Comparison of ENCODE assay signal across 26 mouse cellular contexts in the genomic region with DNA sequence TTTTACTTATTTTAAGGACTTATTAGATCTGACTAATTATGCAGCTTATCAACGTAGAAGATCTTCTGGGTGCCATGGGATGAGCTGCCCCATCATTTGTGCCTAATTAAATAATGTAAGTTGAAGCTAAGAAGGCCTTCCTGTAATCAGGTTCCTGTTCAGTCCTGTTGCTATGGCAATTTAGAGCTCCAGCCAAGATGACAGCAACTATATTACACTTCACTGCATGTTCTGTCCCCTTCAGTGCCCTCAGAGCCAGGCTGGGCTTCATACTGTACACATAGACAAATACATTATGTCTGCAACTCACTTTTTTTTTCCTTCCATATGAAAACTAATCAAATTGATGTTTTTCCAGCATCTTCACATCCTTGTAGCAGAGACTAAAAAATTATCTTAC. TPM values are rescaled to one million over a fixed set of nuclear protein-coding genes. Genes with fewer than 3 reads are reported as not detected.
DNase-seq lines count a peak whose midpoint lies in the region; ATAC-seq and TF ChIP-seq lines count a peak whose summit lies in the region.
"Had no signal": no experiment of that assay in that cellular context is flagged by ENCODE, and none has a peak within 500 bp of the region (broad histone marks: within the 10 kb centered on the region; RNA-seq: fewer than 3 reads in every experiment).

No protein-coding gene starts in this region.

- peaks cover 14% of the 10 kb centered on the region for H3K4me1 ChIP-seq in hindbrain, embryonic 14.5 days (replicated peaks; ENCODE audit: control insufficient read depth, insufficient read depth, low read length)
- no peaks in the 10 kb centered on the region for H3K4me1 ChIP-seq in hindbrain, embryonic 11.5 days (replicated peaks; ENCODE audit: control insufficient read depth, insufficient read depth, low read length)
- H3K4me1 ChIP-seq in midbrain, postnatal 0 days (ENCODE audit: insufficient read depth, low read length): peaks cover 3% of the 10 kb centered on the region; the same call in 1 of the 2 replicates
- H3K4me1 ChIP-seq in midbrain, embryonic 13.5 days (replicated peaks): peaks cover 24% of the 10 kb centered on the region
- H3K4me1 ChIP-seq: kidney, embryonic 15.5 days; liver, embryonic 13.5 days had no signal

- peak; percentile 26 to 36 for DNase-seq in cerebellum, postnatal 10 days
- DNase-seq in cerebellum, postnatal 4 days (ENCODE audit: low spot score in 2 of 2): no peak
- DNase-seq in hindbrain, embryonic 14.5 days (ENCODE audit: low spot score): no peak
- no peak for DNase-seq in hindbrain, embryonic 11.5 days (ENCODE audit: low spot score)
- peak; percentile 64 for DNase-seq in midbrain, postnatal 0 days (ENCODE audit: low spot score)
- peak; percentile 70 for DNase-seq in retina, postnatal 1 day
- DNase-seq in kidney, postnatal 14 days: no peak
- DNase-seq: adrenal gland, postnatal 10 days; cerebellum, adult 18-20 months; cerebellum, postnatal 14 days; gastrocnemius, postnatal 10 days; kidney, postnatal 36 days; layer of hippocampus, postnatal 36 days; left cerebral cortex, postnatal 4 days; liver, embryonic 13.5 days; lung, adult 2 months; lung, postnatal 10 days; right cerebral cortex, adult 18-20 months; spleen, adult 18-20 months; thymus, postnatal 25 days had no signal

- H3K9ac ChIP-seq in hindbrain, embryonic 14.5 days: no peak overlapping the region
- no peak overlapping the region for H3K9ac ChIP-seq in hindbrain, embryonic 11.5 days (ENCODE audit: low read depth, low read length)
- H3K9ac ChIP-seq in midbrain, postnatal 0 days (replicated peaks; ENCODE audit: low read length, poor library complexity, severe bottlenecking): no peak overlapping the region
- no peak overlapping the region for H3K9ac ChIP-seq in midbrain, embryonic 13.5 days (replicated peaks)
- H3K9ac ChIP-seq: kidney, embryonic 15.5 days; liver, embryonic 13.5 days; neural tube, embryonic 15.5 days had no signal

- H3K9me3 ChIP-seq in hindbrain, embryonic 14.5 days (ENCODE audit: control insufficient read depth, low read length): no peaks in the 10 kb centered on the region
- H3K9me3 ChIP-seq in hindbrain, embryonic 11.5 days (ENCODE audit: control insufficient read depth, low read length): no peaks in the 10 kb centered on the region
- no peaks in the 10 kb centered on the region for H3K9me3 ChIP-seq in midbrain, postnatal 0 days (ENCODE audit: low read length)
- no peaks in the 10 kb centered on the region for H3K9me3 ChIP-seq in midbrain, embryonic 13.5 days
- H3K9me3 ChIP-seq: kidney, embryonic 15.5 days; liver, embryonic 13.5 days; neural tube, embryonic 15.5 days had no signal

- no peaks in the 10 kb centered on the region for H3K36me3 ChIP-seq in hindbrain, embryonic 14.5 days (replicated peaks; ENCODE audit: control insufficient read depth, insufficient read depth)
- H3K36me3 ChIP-seq in hindbrain, embryonic 11.5 days (ENCODE audit: control insufficient read depth, insufficient read depth, low read length): no peaks in the 10 kb centered on the region
- no peaks in the 10 kb centered on the region for H3K36me3 ChIP-seq in midbrain, postnatal 0 days (ENCODE audit: insufficient read depth, low read length)
- no peaks in the 10 kb centered on the region for H3K36me3 ChIP-seq in midbrain, embryonic 13.5 days
- H3K36me3 ChIP-seq: kidney, embryonic 15.5 days; liver, embryonic 13.5 days; neural tube, embryonic 15.5 days had no signal

- no peak overlapping the region for H3K27ac ChIP-seq in hindbrain, embryonic 14.5 days
- H3K27ac ChIP-seq in hindbrain, embryonic 11.5 days (ENCODE audit: low read depth, low read length): no peak overlapping the region
- H3K27ac ChIP-seq in midbrain, postnatal 0 days (ENCODE audit: low read depth, low read length): no peak overlapping the region
- H3K27ac ChIP-seq in midbrain, embryonic 13.5 days: no peak overlapping the region
- H3K27ac ChIP-seq: kidney, embryonic 15.5 days; liver, embryonic 13.5 days; neural tube, embryonic 15.5 days had no signal

- H3K4me2 ChIP-seq in hindbrain, embryonic 14.5 days (replicated peaks): no peak overlapping the region
- H3K4me2 ChIP-seq in hindbrain, embryonic 11.5 days (replicated peaks; ENCODE audit: low read depth, low read length): no peak overlapping the region
- no peak overlapping the region for H3K4me2 ChIP-seq in midbrain, postnatal 0 days (ENCODE audit: low read depth, low read length, poor library complexity, severe bottlenecking)
- H3K4me2 ChIP-seq in midbrain, embryonic 13.5 days (replicated peaks): no peak overlapping the region
- H3K4me2 ChIP-seq: kidney, embryonic 15.5 days; liver, embryonic 13.5 days; neural tube, embryonic 15.5 days had no signal

- ATAC-seq in hindbrain, embryonic 14.5 days (ENCODE audit: low FRiP score): 0 out of 2 replicates have a peak, but pooled peaks have one; percentile 8
- ATAC-seq in hindbrain, embryonic 11.5 days (ENCODE audit: low FRiP score): no peak
- 0 out of 2 replicates have a peak, but pooled peaks have one; percentile 63 for ATAC-seq in midbrain, postnatal 0 days (ENCODE audit: low FRiP score)
- ATAC-seq in midbrain, embryonic 13.5 days: no peak
- ATAC-seq: intestine, postnatal 0 days; Patski had no signal

- no peak for TF ChIP-seq CTCF in midbrain, postnatal 0 days (IDR thresholded peaks at IDR 0.05)

- WGBS in hindbrain, embryonic 14.5 days: 46% methylated on average over 1 of the region's 1 CpGs
- 71% methylated on average over 1 of the region's 1 CpGs for WGBS in hindbrain, embryonic 11.5 days
- WGBS in midbrain, postnatal 0 days: 22% methylated on average over 1 of the region's 1 CpGs
- 43% methylated on average over 1 of the region's 1 CpGs for WGBS in midbrain, embryonic 13.5 days

- no peaks in the 10 kb centered on the region for H3K27me3 ChIP-seq in hindbrain, embryonic 14.5 days (ENCODE audit: control insufficient read depth, insufficient read depth, low read length)
- no peaks in the 10 kb centered on the region for H3K27me3 ChIP-seq in hindbrain, embryonic 11.5 days (ENCODE audit: control insufficient read depth, insufficient read depth, low read length)
- H3K27me3 ChIP-seq in midbrain, postnatal 0 days (ENCODE audit: insufficient read depth, low read length): no peaks in the 10 kb centered on the region
- no peaks in the 10 kb centered on the region for H3K27me3 ChIP-seq in midbrain, embryonic 13.5 days
- H3K27me3 ChIP-seq: CH12.LX; kidney, embryonic 15.5 days; liver, embryonic 13.5 days; neural tube, embryonic 15.5 days; Patski had no signal

- H3K4me3 ChIP-seq in hindbrain, embryonic 14.5 days (replicated peaks; ENCODE audit: low read length): no peak overlapping the region
- no peak overlapping the region for H3K4me3 ChIP-seq in hindbrain, embryonic 11.5 days (ENCODE audit: low read depth, low read length)
- no peak overlapping the region for H3K4me3 ChIP-seq in midbrain, postnatal 0 days (ENCODE audit: low read depth, low read length)
- no peak overlapping the region for H3K4me3 ChIP-seq in midbrain, embryonic 13.5 days (replicated peaks)
- H3K4me3 ChIP-seq: kidney, embryonic 15.5 days; liver, embryonic 13.5 days; neural tube, embryonic 15.5 days had no signal

RNA-seq across cellular contexts. Expression of a gene that starts 43.1 kb away (rescaled TPM):
- 49.9 and 50.7 TPM in 2 replicates for polyA plus RNA-seq in hindbrain, embryonic 14.5 days (2014; fragmentation: Nextera tagmentation; extraction: Ambion mirVana)
- 49.8 and 89.6 TPM in 2 replicates for polyA plus RNA-seq in hindbrain, embryonic 11.5 days (2014; fragmentation: Nextera tagmentation; extraction: Ambion mirVana)
- total RNA-seq in midbrain, postnatal 0 days (2014; rRNA removed): 58.6 and 77.6 TPM in 2 replicates
- 20.9 and 29.8 TPM in 2 replicates for polyA plus RNA-seq in midbrain, postnatal 0 days (2015; fragmentation: Nextera tagmentation; extraction: Ambion mirVana)
- polyA plus RNA-seq in midbrain, embryonic 13.5 days (2015; fragmentation: Nextera tagmentation; extraction: Ambion mirVana): 49.8 and 53.5 TPM in 2 replicates

RNA-seq across cellular contexts. Expression of a gene that starts 55.9 kb away (rescaled TPM):
- 45.5 and 49.1 TPM in 2 replicates for polyA plus RNA-seq in hindbrain, embryonic 14.5 days (2014; fragmentation: Nextera tagmentation; extraction: Ambion mirVana)
- polyA plus RNA-seq in hindbrain, embryonic 11.5 days (2014; fragmentation: Nextera tagmentation; extraction: Ambion mirVana): 57.4 and 58.0 TPM in 2 replicates
- total RNA-seq in midbrain, postnatal 0 days (2014; rRNA removed): 33.7 and 49.2 TPM in 2 replicates
- 38.3 and 40.5 TPM in 2 replicates for polyA plus RNA-seq in midbrain, postnatal 0 days (2015; fragmentation: Nextera tagmentation; extraction: Ambion mirVana)
- 57.0 and 59.0 TPM in 2 replicates for polyA plus RNA-seq in midbrain, embryonic 13.5 days (2015; fragmentation: Nextera tagmentation; extraction: Ambion mirVana)

Comparison
In these comparisons a context has a peak if more than half of its experiments do, and no peak if none do; other contexts are left out.
1. DNase-seq: peak in cerebellum, postnatal 10 days (2 of 2), midbrain, postnatal 0 days (single experiment) and retina, postnatal 1 day (single experiment); none in cerebellum, postnatal 4 days (0 of 2), hindbrain, embryonic 14.5 days (single experiment), hindbrain, embryonic 11.5 days (single experiment) and kidney, postnatal 14 days (single experiment).
2. ATAC-seq: peak in hindbrain, embryonic 14.5 days (single experiment) and midbrain, postnatal 0 days (single experiment); none in hindbrain, embryonic 11.5 days (single experiment) and midbrain, embryonic 13.5 days (single experiment).